Mouse (Mus musculus): ENCODE results near the gene Cds1. TPM values are rescaled to one million over a fixed set of nuclear protein-coding genes. Genes with fewer than 3 reads are reported as not detected.
A peak's percentile ranks its signal among the peaks of the same experiment; 100 is the strongest.

The Cds1 gene
- polyA plus RNA-seq (2014; fragmentation: Nextera tagmentation; extraction: Ambion mirVana), result 6.8 and 7.2 TPM in 2 replicates

- Histone ChIP-seq H3K27ac (ENCODE audit: low read depth, low read length) (no peak within 1 kb of the TSS), H3K36me3 (ENCODE audit: control insufficient read depth, insufficient read depth, low read length) (no peaks in the 10 kb centered on the region), H3K9me3 (ENCODE audit: control insufficient read depth, low read length) (no peaks in the 10 kb centered on the region), H3K27me3 (ENCODE audit: control insufficient read depth, insufficient read depth, low read length) (peaks cover 34% of the 10 kb centered on the region), H3K4me2 (ENCODE audit: low read depth, low read length) (peak within 1 kb of the TSS; percentile 98), H3K4me3 (ENCODE audit: low read depth, low read length) (peak within 1 kb of the TSS; percentile 68), H3K9ac (replicated peaks; ENCODE audit: low read depth, low read length) (peak within 1 kb of the TSS; percentile 56), H3K4me1 (ENCODE audit: control insufficient read depth, insufficient read depth, low read length) (peaks cover 4% of the 10 kb centered on the region; the same call in 1 of the 2 replicates)
- ATAC-seq (ENCODE audit: low read depth), result peak; percentile 93
- under 1% methylated on average over 81 of the region's 91 CpGs for WGBS
Observed at GRCm38 (mm10) chr5:101764554-101765347, at the start of gene Cds1. Gene Cds1 (plus strand): TSS chr5:101765130.

- WGBS, result 86% methylated on average over 9 of the region's 9 CpGs
- Histone ChIP-seq H3K4me1 (ENCODE audit: control insufficient read depth, insufficient read depth, low read length) (no peaks in the 10 kb centered on the region), H3K27ac (ENCODE audit: low read depth, low read length) (no peak overlapping the region), H3K27me3 (ENCODE audit: control insufficient read depth, insufficient read depth, low read length) (no peaks in the 10 kb centered on the region), H3K9me3 (ENCODE audit: control insufficient read depth, low read length) (no peaks in the 10 kb centered on the region), H3K4me2 (ENCODE audit: low read depth, low read length) (no peak overlapping the region), H3K9ac (replicated peaks; ENCODE audit: low read depth, low read length) (no peak overlapping the region), H3K4me3 (ENCODE audit: low read depth, low read length) (no peak overlapping the region), H3K36me3 (ENCODE audit: control insufficient read depth, insufficient read depth, low read length) (no peaks in the 10 kb centered on the region)
- no peak for ATAC-seq (ENCODE audit: low read depth)
Observed at GRCm38 (mm10) chr5:101724216-101724615, 40.7 kb upstream of the Cds1 start.

- H3K4me1 ChIP-seq (ENCODE audit: control insufficient read depth, insufficient read depth, low read length), result no peaks in the 10 kb centered on the region
- H3K36me3 ChIP-seq (ENCODE audit: control insufficient read depth, insufficient read depth, low read length), result no peaks in the 10 kb centered on the region
- no peaks in the 10 kb centered on the region for H3K9me3 ChIP-seq (ENCODE audit: control insufficient read depth, low read length)
- H3K4me2 ChIP-seq (ENCODE audit: low read depth, low read length), result no peak overlapping the region
- 95% methylated on average over 16 of the region's 16 CpGs for WGBS
- H3K27me3 ChIP-seq (ENCODE audit: control insufficient read depth, insufficient read depth, low read length), result no peaks in the 10 kb centered on the region
- no peak for ATAC-seq (ENCODE audit: low read depth)
- no peak overlapping the region for H3K27ac ChIP-seq (ENCODE audit: low read depth, low read length)
- H3K4me3 ChIP-seq (ENCODE audit: low read depth, low read length), result no peak overlapping the region
- H3K9ac ChIP-seq (replicated peaks; ENCODE audit: low read depth, low read length), result no peak overlapping the region
Observed at GRCm38 (mm10) chr5:101724756-101725155, 40.2 kb upstream of the Cds1 start.

GRCm38 (mm10) chr5:101725703-101726102 is 39.2 kb upstream of the Cds1 start:
- Histone ChIP-seq H3K9me3 (ENCODE audit: control insufficient read depth, low read length) (no peaks in the 10 kb centered on the region), H3K4me1 (ENCODE audit: control insufficient read depth, insufficient read depth, low read length) (no peaks in the 10 kb centered on the region), H3K36me3 (ENCODE audit: control insufficient read depth, insufficient read depth, low read length) (no peaks in the 10 kb centered on the region), H3K9ac (replicated peaks; ENCODE audit: low read depth, low read length) (no peak overlapping the region), H3K27me3 (ENCODE audit: control insufficient read depth, insufficient read depth, low read length) (no peaks in the 10 kb centered on the region), H3K4me2 (ENCODE audit: low read depth, low read length) (no peak overlapping the region), H3K4me3 (ENCODE audit: low read depth, low read length) (no peak overlapping the region), H3K27ac (ENCODE audit: low read depth, low read length) (no peak overlapping the region)
- 86% methylated on average over 8 of the region's 8 CpGs for WGBS
- no peak for ATAC-seq (ENCODE audit: low read depth)

- Histone ChIP-seq H3K27me3 (ENCODE audit: control insufficient read depth, insufficient read depth, low read length) (no peaks in the 10 kb centered on the region), H3K4me2 (ENCODE audit: low read depth, low read length) (no peak overlapping the region)
- 88% methylated on average over 6 of the region's 6 CpGs for WGBS
Observed at GRCm38 (mm10) chr5:101726371-101726770, 38.6 kb upstream of the Cds1 start.

GRCm38 (mm10) chr5:101728304-101728905 is 36.5 kb upstream of the Cds1 start:
- 75% methylated on average over 8 of the region's 8 CpGs for WGBS
- H3K9me3 ChIP-seq (ENCODE audit: control insufficient read depth, low read length), result no peaks in the 10 kb centered on the region
- no peak overlapping the region for H3K9ac ChIP-seq (replicated peaks; ENCODE audit: low read depth, low read length)
- H3K4me1 ChIP-seq (ENCODE audit: control insufficient read depth, insufficient read depth, low read length), result no peaks in the 10 kb centered on the region
- no peaks in the 10 kb centered on the region for H3K27me3 ChIP-seq (ENCODE audit: control insufficient read depth, insufficient read depth, low read length)
- no peak overlapping the region for H3K4me2 ChIP-seq (ENCODE audit: low read depth, low read length)
- H3K4me3 ChIP-seq (ENCODE audit: low read depth, low read length), result no peak overlapping the region
- no peaks in the 10 kb centered on the region for H3K36me3 ChIP-seq (ENCODE audit: control insufficient read depth, insufficient read depth, low read length)
- ATAC-seq (ENCODE audit: low read depth), result no peak
- no peak overlapping the region for H3K27ac ChIP-seq (ENCODE audit: low read depth, low read length)

More at GRCm38 (mm10) chr5:101726371-101726770, 38.6 kb upstream of the Cds1 start:
- Histone ChIP-seq H3K4me1 (ENCODE audit: control insufficient read depth, insufficient read depth, low read length) (no peaks in the 10 kb centered on the region), H3K9me3 (ENCODE audit: control insufficient read depth, low read length) (no peaks in the 10 kb centered on the region), H3K4me3 (ENCODE audit: low read depth, low read length) (no peak overlapping the region), H3K36me3 (ENCODE audit: control insufficient read depth, insufficient read depth, low read length) (no peaks in the 10 kb centered on the region), H3K27ac (ENCODE audit: low read depth, low read length) (no peak overlapping the region), H3K9ac (replicated peaks; ENCODE audit: low read depth, low read length) (no peak overlapping the region)
- ATAC-seq (ENCODE audit: low read depth), result no peak

- 75% methylated on average over 3 of the region's 3 CpGs for WGBS
- H3K4me2 ChIP-seq (ENCODE audit: low read depth, low read length), result no peak overlapping the region
- ATAC-seq (ENCODE audit: low read depth), result no peak
- no peak overlapping the region for H3K9ac ChIP-seq (replicated peaks; ENCODE audit: low read depth, low read length)
- H3K4me3 ChIP-seq (ENCODE audit: low read depth, low read length), result no peak overlapping the region
- no peak overlapping the region for H3K27ac ChIP-seq (ENCODE audit: low read depth, low read length)
- no peaks in the 10 kb centered on the region for H3K4me1 ChIP-seq (ENCODE audit: control insufficient read depth, insufficient read depth, low read length)
- H3K36me3 ChIP-seq (ENCODE audit: control insufficient read depth, insufficient read depth, low read length), result no peaks in the 10 kb centered on the region
- no peaks in the 10 kb centered on the region for H3K27me3 ChIP-seq (ENCODE audit: control insufficient read depth, insufficient read depth, low read length)
- H3K9me3 ChIP-seq (ENCODE audit: control insufficient read depth, low read length), result no peaks in the 10 kb centered on the region
Observed at GRCm38 (mm10) chr5:101737341-101737740, 27.6 kb upstream of the Cds1 start.

- Histone ChIP-seq H3K4me1 (ENCODE audit: control insufficient read depth, insufficient read depth, low read length) (no peaks in the 10 kb centered on the region), H3K4me2 (ENCODE audit: low read depth, low read length) (no peak overlapping the region), H3K36me3 (ENCODE audit: control insufficient read depth, insufficient read depth, low read length) (no peaks in the 10 kb centered on the region), H3K9ac (replicated peaks; ENCODE audit: low read depth, low read length) (no peak overlapping the region), H3K4me3 (ENCODE audit: low read depth, low read length) (no peak overlapping the region), H3K9me3 (ENCODE audit: control insufficient read depth, low read length) (no peaks in the 10 kb centered on the region), H3K27me3 (ENCODE audit: control insufficient read depth, insufficient read depth, low read length) (no peaks in the 10 kb centered on the region), H3K27ac (ENCODE audit: low read depth, low read length) (no peak overlapping the region)
- ATAC-seq (ENCODE audit: low read depth), result no peak
- 87% methylated on average over 16 of the region's 16 CpGs for WGBS
Observed at GRCm38 (mm10) chr5:101740471-101741223, 24.3 kb upstream of the Cds1 start.

- Histone ChIP-seq H3K9ac (replicated peaks; ENCODE audit: low read depth, low read length) (no peak overlapping the region), H3K36me3 (ENCODE audit: control insufficient read depth, insufficient read depth, low read length) (no peaks in the 10 kb centered on the region)
- 93% methylated on average over 4 of the region's 4 CpGs for WGBS
Observed at GRCm38 (mm10) chr5:101741224-101741591, 23.7 kb upstream of the Cds1 start.

More at GRCm38 (mm10) chr5:101741224-101741591, 23.7 kb upstream of the Cds1 start:
- Histone ChIP-seq H3K27me3 (ENCODE audit: control insufficient read depth, insufficient read depth, low read length) (no peaks in the 10 kb centered on the region), H3K9me3 (ENCODE audit: control insufficient read depth, low read length) (no peaks in the 10 kb centered on the region), H3K4me3 (ENCODE audit: low read depth, low read length) (no peak overlapping the region), H3K4me1 (ENCODE audit: control insufficient read depth, insufficient read depth, low read length) (no peaks in the 10 kb centered on the region), H3K4me2 (ENCODE audit: low read depth, low read length) (no peak overlapping the region), H3K27ac (ENCODE audit: low read depth, low read length) (no peak overlapping the region)
- ATAC-seq (ENCODE audit: low read depth), result no peak

All from neural tube, embryonic 14.5 days (tissue).